Mouse (Mus musculus) hindbrain, embryonic 15.5 days (tissue): ENCODE measurements around the gene Iqschfp. TPM values are rescaled to one million over a fixed set of nuclear protein-coding genes. Genes with fewer than 3 reads are reported as not detected.

ENCODE experiments used
- ATAC-seq: fragments of 200-750 bp; cut with Nextera tagmentation; 2 replicates; pipeline ENCODE4 v1.8.0; 2017; ENCODE audit warnings: low read depth, moderate number of reproducible peaks, moderate TSS enrichment; ENCODE audit not compliant: low FRiP score
- H3K27ac ChIP-seq: fragments of 300-500 bp; sonication (generic); replicated peaks from 2 replicates; pipeline ENCODE4 v1.5.1; 2015; ENCODE audit warnings: mild to moderate bottlenecking, inconsistent platforms
- H3K27me3 ChIP-seq: fragments of 300-500 bp; sonication (generic); 2 replicates; pipeline ENCODE4 v1.6.1; 2015; ENCODE audit warnings: control low read depth, inconsistent platforms
- H3K36me3 ChIP-seq: fragments of 300-500 bp; sonication (generic); 2 replicates; pipeline ENCODE4 v1.6.1; 2015; ENCODE audit warnings: control low read depth, inconsistent platforms
- H3K4me1 ChIP-seq: fragments of 300-500 bp; sonication (generic); replicated peaks from 2 replicates; pipeline ENCODE4 v1.6.1; 2015; ENCODE audit warnings: control low read depth, inconsistent platforms
- H3K4me2 ChIP-seq: fragments of 300-500 bp; sonication (generic); 2 replicates; pipeline ENCODE4 v1.6.1; 2015; ENCODE audit warnings: moderate library complexity, mild to moderate bottlenecking, inconsistent platforms
- H3K4me3 ChIP-seq: fragments of 300-500 bp; sonication (generic); 2 replicates; pipeline ENCODE4 v1.5.1; 2015; ENCODE audit warnings: mild to moderate bottlenecking, inconsistent platforms
- H3K9ac ChIP-seq: fragments of 300-500 bp; sonication (generic); 2 replicates; pipeline ENCODE4 v1.6.1; 2015; ENCODE audit warnings: inconsistent platforms
- H3K9me3 ChIP-seq: fragments of 300-500 bp; sonication (generic); 2 replicates; pipeline ENCODE4 v1.6.1; 2016; ENCODE audit warnings: control low read depth, inconsistent platforms
- WGBS: fragments of 180-500 bp; shearing (Covaris S2); methylation state at CpG from one replicate; pipeline ENCODE4 v1.1.7; 2015; 5-methylcytosine and 5-hydroxymethylcytosine counted together
- polyA plus RNA-seq: library from polyadenylated mRNA; unstranded; fragments of >200 nt; fragmentation: Nextera tagmentation; extraction: Ambion mirVana; gene quantifications from 2 replicates; pipeline ENCODE4 v1.2.1, GENCODE M21; 2015

The Iqschfp gene
- polyA plus RNA-seq, 1 experiment from 2014 or later, result 7.3 TPM

DNA sequence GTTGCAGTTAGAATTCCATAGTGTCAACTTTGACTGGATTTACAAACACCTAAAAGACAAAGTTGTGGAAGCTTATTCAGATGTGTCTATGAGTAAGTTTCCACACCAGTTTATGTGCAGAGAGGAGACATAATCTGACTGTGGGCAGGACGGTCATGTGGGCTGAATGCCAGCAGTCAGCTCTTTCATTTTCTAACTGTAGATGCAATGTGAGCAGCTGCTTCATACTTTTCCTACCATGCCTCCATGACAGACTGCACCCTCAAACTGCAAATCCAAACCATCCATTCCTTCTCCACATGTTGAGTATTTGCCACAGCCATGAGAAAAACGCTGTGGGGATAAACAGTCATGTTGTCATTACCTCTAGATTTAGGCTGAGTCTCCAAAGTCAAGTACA lies 528.9 kb downstream of the Iqschfp start:
- H3K27ac ChIP-seq, result no peak overlapping the region

DNA sequence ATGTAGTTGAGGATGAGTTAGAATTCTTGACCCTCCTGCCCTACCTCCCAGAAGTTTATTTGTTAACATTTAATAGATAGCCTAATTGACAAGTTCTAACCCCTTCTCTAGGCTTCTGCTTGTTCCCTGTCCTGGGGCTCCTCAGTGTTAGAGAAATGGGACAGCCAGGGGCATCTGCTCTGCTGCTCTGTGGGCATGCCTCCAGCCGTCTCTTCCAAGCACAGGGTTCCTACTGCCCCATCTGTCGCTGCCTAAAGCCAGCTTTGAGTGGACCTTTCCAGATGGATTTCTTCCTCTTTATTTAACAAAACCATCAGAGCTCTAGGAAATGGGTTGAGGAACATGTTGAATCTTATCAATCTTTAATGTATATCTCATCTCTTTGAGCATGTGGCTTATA lies 529.8 kb downstream of the Iqschfp start:
- 75% methylated on average over 2 of the region's 2 CpGs for WGBS
- no peak overlapping the region for H3K9ac ChIP-seq
- H3K9me3 ChIP-seq, result no peaks in the 10 kb centered on the region
- no peak overlapping the region for H3K4me3 ChIP-seq
- no peaks in the 10 kb centered on the region for H3K4me1 ChIP-seq
- H3K4me2 ChIP-seq, result no peak overlapping the region
- no peaks in the 10 kb centered on the region for H3K27me3 ChIP-seq
- no peak overlapping the region for H3K27ac ChIP-seq
- H3K36me3 ChIP-seq, result no peaks in the 10 kb centered on the region
- no peak for ATAC-seq

More for the DNA sequence above, 528.9 kb downstream of the Iqschfp start:
- Histone ChIP-seq H3K4me1 (no peaks in the 10 kb centered on the region), H3K4me3 (no peak overlapping the region), H3K9me3 (no peaks in the 10 kb centered on the region), H3K9ac (no peak overlapping the region), H3K4me2 (no peak overlapping the region), H3K27me3 (no peaks in the 10 kb centered on the region), H3K36me3 (no peaks in the 10 kb centered on the region)
- ATAC-seq, result no peak
- WGBS, result 77% methylated on average over 2 of the region's 2 CpGs

DNA sequence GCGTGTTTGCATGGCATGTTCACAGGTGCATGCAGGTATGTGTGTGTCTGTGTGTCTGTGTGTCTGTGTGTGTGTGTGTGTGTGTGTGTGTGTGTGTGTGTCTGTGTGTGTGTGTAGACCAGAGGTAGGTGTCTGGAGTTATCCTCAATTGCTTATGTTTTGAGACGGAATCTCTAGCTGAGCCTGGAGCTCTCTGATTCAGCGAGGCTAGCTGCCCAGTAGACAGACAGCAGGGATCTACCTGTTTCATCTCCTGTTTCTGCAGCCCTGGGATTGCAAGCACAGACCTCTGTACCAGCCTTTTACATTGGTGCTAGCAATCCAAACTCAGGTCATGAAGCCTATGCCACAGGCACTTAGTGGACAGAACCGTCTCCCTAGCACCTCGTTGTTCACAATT lies 536.0 kb downstream of the Iqschfp start:
- H3K27ac ChIP-seq, result no peak overlapping the region
- no peak overlapping the region for H3K4me3 ChIP-seq
- H3K27me3 ChIP-seq, result no peaks in the 10 kb centered on the region
- no peak overlapping the region for H3K4me2 ChIP-seq
- no peak for ATAC-seq
- no peaks in the 10 kb centered on the region for H3K4me1 ChIP-seq
- no peaks in the 10 kb centered on the region for H3K36me3 ChIP-seq
- no peaks in the 10 kb centered on the region for H3K9me3 ChIP-seq
- WGBS, result 91% methylated on average over 5 of the region's 5 CpGs
- no peak overlapping the region for H3K9ac ChIP-seq

DNA sequence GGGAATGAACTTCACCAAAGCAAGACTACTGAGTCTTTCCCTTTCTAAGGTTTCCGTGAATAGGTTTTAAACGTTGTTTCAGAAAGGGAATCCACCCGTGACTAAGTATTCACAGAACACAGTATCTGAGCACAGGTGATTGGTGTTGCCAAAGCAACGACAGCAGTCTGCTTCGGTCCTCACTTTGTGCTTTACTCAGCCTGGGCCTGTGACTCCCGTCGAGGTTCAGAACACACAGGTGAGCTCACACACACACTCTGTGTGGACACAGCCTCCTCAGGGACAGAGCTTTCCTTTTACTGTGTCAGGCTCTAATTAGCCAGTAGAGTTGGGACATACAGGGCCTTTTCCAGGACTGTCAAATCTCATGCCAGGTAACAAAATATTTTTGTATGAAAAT lies 542.4 kb downstream of the Iqschfp start:
- WGBS, result 41% methylated on average over 7 of the region's 7 CpGs
- no peak overlapping the region for H3K4me2 ChIP-seq
- H3K36me3 ChIP-seq, result no peaks in the 10 kb centered on the region
- H3K9ac ChIP-seq, result no peak overlapping the region
- H3K4me3 ChIP-seq, result no peak overlapping the region
- H3K27ac ChIP-seq, result no peak overlapping the region
- H3K9me3 ChIP-seq, result no peaks in the 10 kb centered on the region
- no peaks in the 10 kb centered on the region for H3K27me3 ChIP-seq
- H3K4me1 ChIP-seq, result no peaks in the 10 kb centered on the region
- no peak for ATAC-seq

DNA sequence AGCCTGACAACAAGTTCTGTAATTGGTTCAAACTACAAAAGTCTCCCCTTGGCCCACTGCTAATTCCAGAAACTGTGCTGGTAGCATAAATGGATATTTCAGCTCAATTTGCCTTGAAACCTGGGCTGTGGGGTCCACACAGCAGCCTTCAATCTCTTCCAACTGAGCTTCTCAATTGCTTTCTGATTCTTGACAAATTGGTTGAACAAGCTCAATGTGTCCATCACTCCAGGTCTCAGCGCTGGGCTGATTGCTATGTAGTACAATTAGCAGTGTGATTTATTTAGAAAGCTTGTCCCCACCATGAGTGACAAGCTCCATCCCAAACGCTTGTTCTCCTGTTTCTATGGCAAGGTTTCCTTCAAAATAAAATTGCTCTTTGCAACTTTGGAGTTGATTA lies 542.9 kb downstream of the Iqschfp start:
- Histone ChIP-seq H3K9ac (no peak overlapping the region), H3K27me3 (no peaks in the 10 kb centered on the region), H3K36me3 (no peaks in the 10 kb centered on the region), H3K4me3 (no peak overlapping the region), H3K27ac (no peak overlapping the region), H3K4me1 (no peaks in the 10 kb centered on the region), H3K4me2 (no peak overlapping the region), H3K9me3 (no peaks in the 10 kb centered on the region)
- no peak for ATAC-seq
- WGBS, result 76% methylated on average over 2 of the region's 2 CpGs

DNA sequence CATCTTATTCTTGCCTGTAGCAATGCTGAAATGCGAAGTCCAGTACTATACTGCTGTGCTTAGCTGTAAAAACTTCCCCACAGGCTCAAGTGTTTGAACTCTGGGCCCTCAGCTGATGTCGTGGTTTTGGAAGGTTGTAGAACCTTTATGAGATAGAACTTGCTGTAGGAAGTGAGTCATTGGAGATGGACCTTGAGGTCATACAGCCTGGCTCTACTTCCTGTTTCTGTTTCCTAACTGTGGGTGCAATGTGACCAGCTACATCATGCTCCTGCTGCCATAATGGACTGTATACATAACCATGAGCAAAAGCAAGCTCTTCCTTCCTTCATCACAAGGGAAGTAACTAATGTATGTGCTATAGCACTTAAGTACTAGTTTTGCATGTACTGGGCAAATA lies 556.4 kb downstream of the Iqschfp start:
- H3K27me3 ChIP-seq, result no peaks in the 10 kb centered on the region
- H3K4me1 ChIP-seq, result no peaks in the 10 kb centered on the region
- H3K4me3 ChIP-seq, result no peak overlapping the region
- 90% methylated on average over 2 of the region's 2 CpGs for WGBS
- H3K9ac ChIP-seq, result no peak overlapping the region
- no peak overlapping the region for H3K27ac ChIP-seq
- H3K36me3 ChIP-seq, result no peaks in the 10 kb centered on the region
- H3K9me3 ChIP-seq, result no peaks in the 10 kb centered on the region
- no peak for ATAC-seq
- H3K4me2 ChIP-seq, result no peak overlapping the region

DNA sequence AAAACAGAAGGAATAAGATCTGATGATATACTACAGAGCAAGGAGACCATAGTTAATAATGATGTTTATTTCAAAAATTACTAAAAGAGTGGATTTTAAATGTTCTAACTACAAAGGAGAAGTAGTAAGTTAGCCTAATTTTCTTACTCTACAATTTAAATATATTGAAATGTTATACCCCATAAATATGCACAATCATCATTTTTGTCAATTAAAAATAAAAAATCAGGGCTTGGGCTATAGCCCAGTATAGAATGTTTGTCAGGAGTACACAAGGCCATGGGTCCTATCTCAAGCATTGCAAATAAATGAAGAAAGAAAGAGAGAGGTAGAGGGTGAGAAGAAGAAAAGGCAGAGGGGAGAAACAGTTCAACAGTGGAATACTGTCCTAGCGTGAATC lies 559.6 kb downstream of the Iqschfp start:
- Histone ChIP-seq H3K4me1 (no peaks in the 10 kb centered on the region), H3K9ac (no peak overlapping the region), H3K27ac (no peak overlapping the region), H3K36me3 (no peaks in the 10 kb centered on the region), H3K4me2 (no peak overlapping the region), H3K4me3 (no peak overlapping the region), H3K27me3 (no peaks in the 10 kb centered on the region), H3K9me3 (no peaks in the 10 kb centered on the region)
- no peak for ATAC-seq
- WGBS, result 96% methylated on average over 1 of the region's 1 CpGs

DNA sequence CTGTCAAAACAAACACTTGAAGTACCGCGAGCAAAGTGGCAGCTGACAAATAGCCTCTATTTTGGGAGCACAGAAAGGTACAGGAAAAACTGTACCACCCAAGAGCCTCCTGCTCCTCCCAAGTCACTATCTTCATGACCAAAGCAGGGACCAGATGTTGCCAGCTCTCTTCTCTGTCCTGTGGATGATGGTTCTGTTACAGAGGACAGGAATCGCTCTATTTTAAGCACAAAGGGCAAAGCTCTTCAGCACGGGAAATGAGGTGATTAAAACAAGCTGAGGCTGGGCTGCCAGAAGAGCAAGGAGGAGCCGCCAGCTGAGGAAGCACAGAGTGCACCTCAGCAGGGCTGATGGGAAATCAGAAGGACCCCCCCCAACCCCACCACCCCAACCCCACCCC lies 561.2 kb downstream of the Iqschfp start:
- Histone ChIP-seq H3K9me3 (no peaks in the 10 kb centered on the region), H3K9ac (no peak overlapping the region), H3K4me3 (no peak overlapping the region), H3K36me3 (no peaks in the 10 kb centered on the region), H3K27me3 (no peaks in the 10 kb centered on the region), H3K4me2 (no peak overlapping the region), H3K27ac (no peak overlapping the region), H3K4me1 (no peaks in the 10 kb centered on the region)
- 54% methylated on average over 5 of the region's 5 CpGs for WGBS
- no peak for ATAC-seq

DNA sequence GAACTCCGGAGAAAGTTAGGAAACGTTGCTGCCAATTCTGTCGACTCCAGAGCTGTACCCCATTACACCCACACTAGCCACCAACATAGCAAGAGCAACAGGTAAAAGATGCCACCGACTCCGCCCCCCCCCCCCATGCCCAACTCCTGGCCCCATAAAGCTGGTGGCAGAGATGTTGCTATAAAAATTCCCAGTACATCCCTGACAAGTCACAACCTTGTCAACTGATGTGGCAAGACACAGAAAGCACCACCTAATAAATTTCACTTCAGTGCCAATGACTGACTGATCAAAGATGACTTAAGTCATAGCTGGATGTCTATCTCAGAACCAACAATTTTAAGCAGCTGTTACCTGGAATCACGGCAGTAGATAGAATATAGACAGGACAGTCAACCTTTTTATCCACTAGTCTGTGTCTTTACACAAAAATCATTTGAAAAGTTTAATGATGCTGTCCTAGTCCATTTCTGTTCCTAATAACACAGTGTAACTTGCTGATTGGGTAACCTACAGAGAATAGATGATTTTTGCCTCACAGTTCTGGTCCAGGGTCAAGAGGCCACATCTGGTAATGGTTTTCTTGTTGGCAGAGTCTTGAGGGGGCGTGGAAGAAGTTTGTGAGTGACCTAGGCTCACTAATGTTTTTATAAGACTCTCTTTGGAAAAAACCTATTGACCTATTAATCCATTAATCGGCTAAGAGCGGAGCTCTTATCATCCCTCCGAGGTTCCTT lies 561.9 kb downstream of the Iqschfp start:
- Histone ChIP-seq H3K4me2 (no peak overlapping the region), H3K9ac (no peak overlapping the region), H3K27ac (no peak overlapping the region), H3K36me3 (no peaks in the 10 kb centered on the region), H3K4me1 (no peaks in the 10 kb centered on the region), H3K4me3 (no peak overlapping the region), H3K9me3 (no peaks in the 10 kb centered on the region), H3K27me3 (no peaks in the 10 kb centered on the region)
- WGBS, result 77% methylated on average over 10 of the region's 10 CpGs
- no peak for ATAC-seq

DNA sequence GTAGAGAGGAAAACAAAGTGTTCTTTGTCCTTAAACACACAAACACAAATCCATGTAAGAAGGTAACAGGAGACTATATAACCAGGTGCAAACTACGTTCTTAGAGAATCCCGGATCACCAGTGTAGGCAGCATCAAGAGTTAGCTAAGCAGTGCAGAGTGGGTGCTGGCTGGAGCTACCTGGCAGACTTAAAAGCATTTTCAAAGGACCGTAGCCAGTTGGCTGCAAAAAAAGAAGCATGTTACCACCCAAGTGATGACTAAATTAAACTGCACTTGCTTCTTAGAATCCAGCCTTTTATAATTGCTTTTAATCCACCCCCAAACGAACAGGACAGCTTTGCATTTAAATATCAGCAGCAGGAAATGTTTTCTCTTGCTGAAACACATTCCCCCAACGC lies 574.6 kb downstream of the Iqschfp start:
- H3K27ac ChIP-seq, result no peak overlapping the region
- peaks cover 9% of the 10 kb centered on the region for H3K4me1 ChIP-seq
- no peak for ATAC-seq
- H3K4me2 ChIP-seq, result no peak overlapping the region
- WGBS, result 39% methylated on average over 5 of the region's 5 CpGs
- no peaks in the 10 kb centered on the region for H3K36me3 ChIP-seq
- H3K9me3 ChIP-seq, result no peaks in the 10 kb centered on the region
- H3K27me3 ChIP-seq, result 0 out of 2 replicates have a peak, but pooled peaks cover 3% of the 10 kb centered on the region
- no peak overlapping the region for H3K9ac ChIP-seq
- no peak overlapping the region for H3K4me3 ChIP-seq

DNA sequence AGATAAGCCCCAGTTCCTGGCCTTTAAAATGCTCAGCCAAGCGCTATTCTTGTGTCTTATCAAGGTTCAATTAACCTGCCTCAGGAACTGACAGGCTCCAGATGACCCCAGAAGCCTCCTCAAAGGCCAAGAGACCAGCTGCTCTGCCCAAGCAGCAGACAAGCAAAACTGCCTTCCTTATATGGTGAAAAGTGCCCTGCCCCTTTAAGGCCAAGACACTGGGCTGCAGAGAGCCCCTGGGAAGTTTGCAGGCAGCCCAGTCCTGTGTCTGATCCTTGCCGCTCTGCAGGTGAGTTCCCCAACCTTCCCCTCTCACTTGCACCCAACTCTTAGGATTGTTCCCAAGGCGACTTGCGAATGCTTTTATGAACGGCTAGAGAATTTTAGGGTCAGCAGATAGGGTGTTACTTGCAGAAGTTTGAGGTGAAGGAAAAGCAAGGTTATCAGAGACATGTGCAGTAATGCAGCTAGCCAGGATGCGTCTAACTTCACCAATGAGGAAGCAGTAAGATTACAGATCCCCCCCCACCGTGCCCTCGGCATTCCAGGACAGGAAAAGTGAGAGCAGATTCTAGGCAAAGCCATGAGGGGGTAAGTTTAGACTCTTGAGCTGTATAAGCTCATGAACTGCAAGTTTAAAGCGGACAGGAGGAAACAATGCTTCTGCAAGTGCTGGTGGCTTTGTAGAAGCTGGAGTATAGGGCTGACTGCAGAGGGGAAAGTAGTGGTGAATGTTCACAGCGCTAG lies 576.1 kb downstream of the Iqschfp start:
- peaks cover 9% of the 10 kb centered on the region for H3K4me1 ChIP-seq
- no peak overlapping the region for H3K27ac ChIP-seq
- 0 out of 2 replicates have a peak, but pooled peaks cover 3% of the 10 kb centered on the region for H3K27me3 ChIP-seq
- no peaks in the 10 kb centered on the region for H3K36me3 ChIP-seq
- H3K9ac ChIP-seq, result no peak overlapping the region
- no peaks in the 10 kb centered on the region for H3K9me3 ChIP-seq
- ATAC-seq, result no peak
- peak overlapping the region; percentile 3; the same call in 1 of the 2 replicates for H3K4me3 ChIP-seq
- H3K4me2 ChIP-seq, result peak overlapping the region; percentile 41
- WGBS, result 7% methylated on average over 10 of the region's 10 CpGs

DNA sequence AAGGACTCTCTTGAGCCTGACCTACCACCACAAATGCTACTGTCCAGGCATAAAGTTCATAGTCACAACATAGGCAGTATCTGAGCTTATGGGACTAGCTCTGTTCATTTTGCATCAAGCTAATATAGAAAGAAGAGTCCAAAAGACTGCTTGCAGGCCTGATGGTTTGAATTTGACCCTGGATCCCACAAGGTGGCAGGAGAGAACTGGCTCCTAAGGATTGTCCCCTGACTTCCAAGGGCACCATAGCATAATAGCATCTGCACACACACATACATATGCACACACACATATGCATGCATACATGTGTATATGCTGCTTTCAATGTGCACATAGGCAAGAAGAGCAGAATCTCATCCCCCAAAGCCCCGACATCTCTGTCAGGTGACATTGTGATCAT lies 577.6 kb downstream of the Iqschfp start:
- no peak overlapping the region for H3K4me3 ChIP-seq
- WGBS, result 79% methylated on average over 1 of the region's 1 CpGs
- H3K9ac ChIP-seq, result no peak overlapping the region
- no peaks in the 10 kb centered on the region for H3K36me3 ChIP-seq
- no peak overlapping the region for H3K4me2 ChIP-seq
- H3K4me1 ChIP-seq, result peaks cover 9% of the 10 kb centered on the region
- no peaks in the 10 kb centered on the region for H3K9me3 ChIP-seq
- ATAC-seq, result no peak
- H3K27me3 ChIP-seq, result 0 out of 2 replicates have a peak, but pooled peaks cover 3% of the 10 kb centered on the region
- no peak overlapping the region for H3K27ac ChIP-seq
